Comparison of ENCODE assay signal across 8 mouse cellular contexts in the genomic region with DNA sequence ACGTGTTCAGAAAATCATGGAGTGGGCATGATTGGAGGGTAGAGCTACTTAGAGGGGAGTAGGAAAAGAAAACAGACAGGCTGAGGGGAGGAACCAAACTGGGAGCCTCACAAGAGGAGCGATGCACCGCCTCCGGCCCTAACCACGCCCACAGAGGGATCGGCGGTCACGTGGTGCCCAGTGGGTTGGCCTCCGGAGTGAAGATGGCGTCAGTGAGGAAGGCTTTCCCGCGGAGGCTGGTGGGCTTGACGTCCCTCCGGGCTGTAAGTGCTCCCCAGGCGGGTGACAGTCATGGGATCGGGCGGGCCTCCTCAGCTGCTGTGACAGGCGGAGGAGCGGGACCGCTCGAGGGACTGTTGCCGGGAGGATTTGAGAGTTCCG. TPM values are rescaled to one million over a fixed set of nuclear protein-coding genes. Genes with fewer than 3 reads are reported as not detected.
A peak's percentile ranks its signal among the peaks of the same experiment; 100 is the strongest.
DNase-seq lines count a peak whose midpoint lies in the region; ATAC-seq and TF ChIP-seq lines count a peak whose summit lies in the region.

A gene (plus strand): TSS at position 171 of the 381 bp plus-strand sequence.

- H3K27me3 ChIP-seq in G1E (ENCODE audit: insufficient read depth, low read length): no peaks in the 10 kb centered on the region
- H3K27me3 ChIP-seq in forebrain, postnatal 0 days (ENCODE audit: insufficient read depth, low read length): no peaks in the 10 kb centered on the region
- no peaks in the 10 kb centered on the region for H3K27me3 ChIP-seq in lung, embryonic 15.5 days

- peak; percentile 96 for DNase-seq in G1E (ENCODE audit: low spot score)
- peak; percentile 93 to 97 for DNase-seq in cerebellum, adult 18-20 months
- DNase-seq in forebrain, postnatal 0 days: peak; percentile 95
- peak; percentile 97 for DNase-seq in heart, postnatal 4 days
- peak; percentile 93 for DNase-seq in layer of hippocampus, adult 8-10 months (ENCODE audit: low spot score in 2 of 2)
- DNase-seq in ovary, adult 18-20 months (ENCODE audit: low spot score): peak; percentile 88
- DNase-seq in thymus, postnatal 0 days (ENCODE audit: low spot score): peak; percentile 93

- peak within 1 kb of the TSS; percentile 63 for H3K9ac ChIP-seq in forebrain, postnatal 0 days
- H3K9ac ChIP-seq in lung, embryonic 15.5 days: peak within 1 kb of the TSS; percentile 64

- H3K27ac ChIP-seq in forebrain, postnatal 0 days (ENCODE audit: low read depth, low read length): peak within 1 kb of the TSS; percentile 81
- H3K27ac ChIP-seq in lung, embryonic 15.5 days: peak within 1 kb of the TSS; percentile 65

- WGBS in forebrain, postnatal 0 days: under 1% methylated on average over 23 of the region's 23 CpGs
- WGBS in lung, embryonic 15.5 days: under 1% methylated on average over 23 of the region's 23 CpGs

- H3K36me3 ChIP-seq in G1E (replicated peaks): peaks cover 45% of the 10 kb centered on the region
- H3K36me3 ChIP-seq in forebrain, postnatal 0 days (ENCODE audit: insufficient read depth): peaks cover 4% of the 10 kb centered on the region; the same call in 1 of the 2 replicates
- H3K36me3 ChIP-seq in lung, embryonic 15.5 days: peaks cover 6% of the 10 kb centered on the region; the same call in 1 of the 2 replicates

- H3K9me3 ChIP-seq in G1E (replicated peaks): 0 out of 2 replicates have a peak, but pooled peaks cover 2% of the 10 kb centered on the region
- H3K9me3 ChIP-seq in forebrain, postnatal 0 days (ENCODE audit: low read length): no peaks in the 10 kb centered on the region
- H3K9me3 ChIP-seq in lung, embryonic 15.5 days: no peaks in the 10 kb centered on the region

- no peak for TF ChIP-seq CTCF in G1E (IDR thresholded peaks at IDR 0.05; ENCODE audit: low read depth, low read length)
- no peak for TF ChIP-seq CTCF in forebrain, postnatal 0 days (IDR thresholded peaks at IDR 0.05; ENCODE audit: low read depth)

- H3K4me2 ChIP-seq in forebrain, postnatal 0 days (ENCODE audit: low read depth): peak within 1 kb of the TSS; percentile 87
- H3K4me2 ChIP-seq in lung, embryonic 15.5 days: peak within 1 kb of the TSS; percentile 85

- H3K4me1 ChIP-seq in G1E (ENCODE audit: insufficient read depth, low read depth, low read length): peaks cover 39% of the 10 kb centered on the region
- no peaks in the 10 kb centered on the region for H3K4me1 ChIP-seq in forebrain, postnatal 0 days (ENCODE audit: insufficient read depth)
- H3K4me1 ChIP-seq in lung, embryonic 15.5 days: peaks cover 29% of the 10 kb centered on the region

- peak; percentile 88 for ATAC-seq in G1E (ENCODE audit: extremely low read depth, insufficient number of reproducible peaks, low FRiP score, poor library complexity, severe bottlenecking)
- peak; percentile 98 for ATAC-seq in forebrain, postnatal 0 days
- peak; percentile 94 for ATAC-seq in lung, embryonic 15.5 days (ENCODE audit: borderline replicate concordance, extremely low read depth, low FRiP score, low TSS enrichment)

- H3K4me3 ChIP-seq in G1E (ENCODE audit: low read depth, low read length): peak within 1 kb of the TSS; percentile 92
- H3K4me3 ChIP-seq in forebrain, postnatal 0 days (ENCODE audit: low read depth, low read length): peak within 1 kb of the TSS; percentile 52
- peak within 1 kb of the TSS; percentile 79 for H3K4me3 ChIP-seq in lung, embryonic 15.5 days

RNA-seq across cellular contexts. Expression of the gene that starts here (rescaled TPM):
- 19.1 and 22.2 TPM in 2 replicates for total RNA-seq in G1E (2014; fragmentation: Nextera tagmentation)
- 38.0 and 39.1 TPM in 2 replicates for total RNA-seq in G1E (2017)
- 22.6 and 33.3 TPM in 2 replicates for polyA plus RNA-seq in G1E (2012)
- total RNA-seq in forebrain, postnatal 0 days (2014; rRNA removed): 42.9 and 46.0 TPM in 2 replicates
- 52.6 and 58.3 TPM in 2 replicates for polyA plus RNA-seq in forebrain, postnatal 0 days (2015; fragmentation: Nextera tagmentation; extraction: Ambion mirVana)
- total RNA-seq in heart, postnatal 4 days (2021): 10 to 100 TPM; 52.2 to 59.8 TPM
- total RNA-seq in layer of hippocampus, adult 8-10 months (2022): 10 to 100 TPM; 34.6 to 39.1 (median 37.6) TPM
- 76.1 TPM in 2 replicates for polyA plus RNA-seq in lung, embryonic 15.5 days (2015; fragmentation: Nextera tagmentation; extraction: Ambion mirVana)
- 70.1 and 72.8 TPM in 2 replicates for polyA plus RNA-seq in thymus, postnatal 0 days (2015; fragmentation: Nextera tagmentation; extraction: Ambion mirVana)

Comparison
In these comparisons a context has a peak if more than half of its experiments do, and no peak if none do; other contexts are left out.
1. Peak in every context shown above with its lines: DNase-seq, ATAC-seq, H3K4me3 ChIP-seq and H3K27ac ChIP-seq.